Comparison of ENCODE assay signal across 11 mouse cellular contexts in the genomic region with DNA sequence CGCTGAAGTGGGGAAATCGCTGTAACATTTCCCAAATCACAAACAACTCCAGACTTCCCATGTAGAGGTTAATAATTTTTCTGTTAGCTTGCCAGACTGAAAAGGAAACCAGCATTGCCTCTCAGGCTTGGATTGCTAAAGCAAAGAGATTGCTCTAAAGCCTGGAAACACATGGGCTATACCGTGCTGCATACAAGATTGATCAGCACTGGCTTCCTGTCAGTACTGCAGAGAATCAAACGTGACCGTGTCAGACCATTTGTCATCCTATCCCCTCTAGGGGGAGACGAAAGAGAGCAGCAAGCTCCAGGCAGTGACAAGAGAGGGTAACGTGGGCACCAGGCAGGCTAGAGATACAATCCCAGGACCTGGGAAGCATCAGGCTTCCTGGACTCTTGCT. TPM values are rescaled to one million over a fixed set of nuclear protein-coding genes. Genes with fewer than 3 reads are reported as not detected.
DNase-seq lines count a peak whose midpoint lies in the region; ATAC-seq and TF ChIP-seq lines count a peak whose summit lies in the region.
"Had no signal": no experiment of that assay in that cellular context is flagged by ENCODE, and none has a peak within 500 bp of the region (broad histone marks: within the 10 kb centered on the region; RNA-seq: fewer than 3 reads in every experiment).

No protein-coding gene starts in this region.

- 0 out of 2 replicates have a peak overlapping the region, but pooled peaks have one; percentile 27 for H3K9ac ChIP-seq in limb, embryonic 11.5 days (ENCODE audit: low read length)
- H3K9ac ChIP-seq in MEL (ENCODE audit: control insufficient read depth, low read depth, low read length, poor library complexity, severe bottlenecking): no peak overlapping the region
- H3K9ac ChIP-seq in forebrain, embryonic 15.5 days (replicated peaks): no peak overlapping the region
- H3K9ac ChIP-seq: limb, embryonic 12.5 days had no signal

- no peaks in the 10 kb centered on the region for H3K27me3 ChIP-seq in limb, embryonic 11.5 days (ENCODE audit: control insufficient read depth, insufficient read depth, low read length)
- H3K27me3 ChIP-seq in limb, embryonic 10.5 days (ENCODE audit: low read depth, poor library complexity, severe bottlenecking): no peaks in the 10 kb centered on the region
- H3K27me3 ChIP-seq in MEL (ENCODE audit: control insufficient read depth in 1 of 2, insufficient read depth in 2 of 2, low read length in 2 of 2) (peaks cover 3% of the 10 kb centered on the region in 2 experiments; a peak in 3 of 4 replicates), myocyte (ENCODE audit: control insufficient read depth, insufficient read depth, insufficient read length) (no peaks in the 10 kb centered on the region)
- H3K27me3 ChIP-seq in heart, embryonic 10.5 days (ENCODE audit: insufficient read depth, poor library complexity, severe bottlenecking): no peaks in the 10 kb centered on the region
- H3K27me3 ChIP-seq in forebrain, embryonic 15.5 days: no peaks in the 10 kb centered on the region
- H3K27me3 ChIP-seq: limb, embryonic 12.5 days had no signal

- no peaks in the 10 kb centered on the region for H3K79me2 ChIP-seq in MEL (ENCODE audit: control insufficient read depth, insufficient read depth, low read length, poor library complexity)
- H3K79me2 ChIP-seq in myocyte (ENCODE audit: control insufficient read depth, insufficient read depth): no peaks in the 10 kb centered on the region

- no peak overlapping the region for H3ac ChIP-seq in myocyte (ENCODE audit: control insufficient read depth, insufficient read length)

- H3K4me1 ChIP-seq in limb, embryonic 11.5 days (ENCODE audit: control insufficient read depth, insufficient read depth, low read length): no peaks in the 10 kb centered on the region
- peaks cover 17% of the 10 kb centered on the region for H3K4me1 ChIP-seq in limb, embryonic 10.5 days
- H3K4me1 ChIP-seq in MEL (ENCODE audit: control insufficient read depth in 1 of 2, insufficient read depth in 2 of 2, low read length in 2 of 2): peaks cover 0 to 4% of the 10 kb centered on the region in 2 experiments; a peak in 1 of 4 replicates
- H3K4me1 ChIP-seq in heart, embryonic 10.5 days: peaks cover 12% of the 10 kb centered on the region; the same call in 1 of the 2 replicates
- no peaks in the 10 kb centered on the region for H3K4me1 ChIP-seq in forebrain, embryonic 15.5 days

- no peak for ATAC-seq in limb, embryonic 11.5 days (ENCODE audit: insufficient number of reproducible peaks, low FRiP score, low TSS enrichment, low read depth)
- ATAC-seq in forebrain, embryonic 15.5 days (replicated peaks): no peak

- no peak for TF ChIP-seq POLR2A in MEL (IDR thresholded peaks at IDR 0.05; ENCODE audit: control insufficient read depth in 1 of 2, insufficient read depth in 1 of 2, low read depth in 1 of 2, low read length in 2 of 2, poor library complexity in 1 of 2)
- TF ChIP-seq POLR2A in myocyte (IDR thresholded peaks at IDR 0.05; ENCODE audit: insufficient read length, low read depth): no peak

- no peak overlapping the region for H3K4me3 ChIP-seq in limb, embryonic 11.5 days (ENCODE audit: low read depth, low read length)
- no peak overlapping the region for H3K4me3 ChIP-seq in limb, embryonic 10.5 days
- H3K4me3 ChIP-seq in MEL (ENCODE audit: control insufficient read depth in 1 of 2, insufficient read depth in 1 of 2, low read depth in 2 of 2, low read length in 2 of 2) (no peak overlapping the region), myocyte (no peak overlapping the region)
- no peak overlapping the region for H3K4me3 ChIP-seq in heart, embryonic 10.5 days
- H3K4me3 ChIP-seq in forebrain, embryonic 15.5 days: no peak overlapping the region
- H3K4me3 ChIP-seq: limb, embryonic 12.5 days had no signal

- no peak overlapping the region for H3K27ac ChIP-seq in limb, embryonic 11.5 days (replicated peaks; ENCODE audit: low read depth, low read length)
- H3K27ac ChIP-seq in limb, embryonic 10.5 days: no peak overlapping the region
- no peak overlapping the region for H3K27ac ChIP-seq in MEL (ENCODE audit: control insufficient read depth, low read depth, low read length)
- no peak overlapping the region for H3K27ac ChIP-seq in heart, embryonic 10.5 days
- H3K27ac ChIP-seq in forebrain, embryonic 15.5 days (replicated peaks): no peak overlapping the region
- H3K27ac ChIP-seq: limb, embryonic 12.5 days had no signal

- peak in 1 of 3 experiments; percentile 17; a peak in 1 of 6 replicates for TF ChIP-seq CTCF in MEL (IDR thresholded peaks at IDR 0.05 in 2 of 3, conservative IDR thresholded peaks at IDR 0.05 in 1 of 3; ENCODE audit: control insufficient read depth in 1 of 3, insufficient read depth in 1 of 3, low read depth in 2 of 3, low read length in 3 of 3, poor library complexity in 1 of 3, severe bottlenecking in 1 of 3)

- TF ChIP-seq RAD21 in MEL (IDR thresholded peaks at IDR 0.05; ENCODE audit: low read depth, low read length): no peak; the same call in 1 of the 2 replicates

- peak; percentile 24 for DNase-seq in limb, embryonic 11.5 days (ENCODE audit: low spot score)
- no peak for DNase-seq in limb, embryonic 10.5 days (ENCODE audit: low spot score)
- peak; percentile 14 for DNase-seq in MEL (ENCODE audit: low read depth, low spot score)
- peak; percentile 46 for DNase-seq in embryo, embryonic 11 days
- DNase-seq in gastrocnemius, adult 8-10 months (ENCODE audit: low spot score in 2 of 2): no peak
- DNase-seq in heart, embryonic 10.5 days (ENCODE audit: low spot score): no peak
- DNase-seq: cerebellum, adult 2 months; kidney, adult 11 months had no signal

- H3K4me2 ChIP-seq in limb, embryonic 11.5 days (ENCODE audit: low read depth, severe bottlenecking): no peak overlapping the region
- H3K4me2 ChIP-seq in myocyte (ENCODE audit: low read depth): peak overlapping the region; percentile 2
- no peak overlapping the region for H3K4me2 ChIP-seq in forebrain, embryonic 15.5 days (replicated peaks)
- H3K4me2 ChIP-seq: limb, embryonic 12.5 days had no signal

- no peaks in the 10 kb centered on the region for H3K9me3 ChIP-seq in limb, embryonic 11.5 days (ENCODE audit: control insufficient read depth, low read length)
- no peaks in the 10 kb centered on the region for H3K9me3 ChIP-seq in limb, embryonic 10.5 days (replicated peaks)
- H3K9me3 ChIP-seq in MEL (replicated peaks; ENCODE audit: insufficient read depth, low read length): no peaks in the 10 kb centered on the region
- no peaks in the 10 kb centered on the region for H3K9me3 ChIP-seq in heart, embryonic 10.5 days
- no peaks in the 10 kb centered on the region for H3K9me3 ChIP-seq in forebrain, embryonic 15.5 days
- H3K9me3 ChIP-seq: limb, embryonic 12.5 days had no signal

- 22% methylated on average over 7 of the region's 7 CpGs for WGBS in limb, embryonic 11.5 days
- WGBS in limb, embryonic 10.5 days: 20% methylated on average over 7 of the region's 7 CpGs
- WGBS in heart, embryonic 10.5 days: 17% methylated on average over 7 of the region's 7 CpGs
- WGBS in forebrain, embryonic 15.5 days: 24% methylated on average over 7 of the region's 7 CpGs

- TF ChIP-seq EP300 in MEL (IDR thresholded peaks at IDR 0.05; ENCODE audit: low read depth in 1 of 2, low read length in 2 of 2): no peak

- no peaks in the 10 kb centered on the region for H3K36me3 ChIP-seq in limb, embryonic 11.5 days (ENCODE audit: control insufficient read depth, insufficient read depth, low read length)
- H3K36me3 ChIP-seq in limb, embryonic 10.5 days: no peaks in the 10 kb centered on the region
- H3K36me3 ChIP-seq in MEL (ENCODE audit: control insufficient read depth in 1 of 2, insufficient read depth in 2 of 2, low read length in 2 of 2): no peaks in the 10 kb centered on the region
- H3K36me3 ChIP-seq in myocyte (ENCODE audit: control insufficient read depth, insufficient read depth): no peaks in the 10 kb centered on the region
- no peaks in the 10 kb centered on the region for H3K36me3 ChIP-seq in heart, embryonic 10.5 days
- H3K36me3 ChIP-seq in forebrain, embryonic 15.5 days: no peaks in the 10 kb centered on the region
- H3K36me3 ChIP-seq: limb, embryonic 12.5 days had no signal

RNA-seq across cellular contexts. Expression of a gene that starts 7.6 kb away (rescaled TPM):
- polyA plus RNA-seq in limb, embryonic 11.5 days (2014; fragmentation: Nextera tagmentation; extraction: Ambion mirVana): 4.4 and 5.5 TPM in 2 replicates
- polyA plus RNA-seq in limb, embryonic 10.5 days (2016; fragmentation: Nextera tagmentation; extraction: Ambion mirVana): 1.7 and 3.8 TPM in 2 replicates
- total RNA-seq in MEL (2012; rRNA removed): 1.3 and 2.0 TPM in 2 replicates
- polyA plus RNA-seq in MEL (2012; ENCODE audit: insufficient read depth in 1 of 2, insufficient read length in 2 of 2, low read depth in 1 of 2, low replicate concordance in 2 of 2, missing spikeins in 1 of 2): 1 to 10 TPM in 1 of 2 experiments, not detected in 1; 3.8 TPM
- polyA plus RNA-seq in myocyte (2012; fragmentation: generic; extraction: Trizol): 1.3 TPM
- total RNA-seq in gastrocnemius, adult 8-10 months (2022): 1 to 10 TPM; 4.6 to 8.3 (median 4.8) TPM
- polyA plus RNA-seq in heart, embryonic 10.5 days (2016; fragmentation: Nextera tagmentation; extraction: Ambion mirVana): 5.1 and 17.3 TPM in 2 replicates
- polyA plus RNA-seq in forebrain, embryonic 15.5 days (2015; fragmentation: Nextera tagmentation; extraction: Ambion mirVana): 10.7 and 11.5 TPM in 2 replicates

RNA-seq across cellular contexts. Expression of a gene that starts 9.6 kb away (rescaled TPM):
- polyA plus RNA-seq in limb, embryonic 11.5 days (2014; fragmentation: Nextera tagmentation; extraction: Ambion mirVana): 6.4 and 7.9 TPM in 2 replicates
- 2.7 and 4.2 TPM in 2 replicates for polyA plus RNA-seq in limb, embryonic 10.5 days (2016; fragmentation: Nextera tagmentation; extraction: Ambion mirVana)
- total RNA-seq in MEL (2012; rRNA removed): 4.0 TPM in 2 replicates
- polyA plus RNA-seq in MEL (2012; ENCODE audit: insufficient read depth in 1 of 2, insufficient read length in 2 of 2, low read depth in 1 of 2, low replicate concordance in 2 of 2, missing spikeins in 1 of 2): 10 to 100 TPM in 1 of 2 experiments, not detected in 1; 10.2 TPM
- 0.13 TPM for polyA plus RNA-seq in myocyte (2012; fragmentation: generic; extraction: Trizol)
- total RNA-seq in gastrocnemius, adult 8-10 months (2022): 1 to 10 TPM; 2.6 to 4.8 (median 3.1) TPM
- polyA plus RNA-seq in heart, embryonic 10.5 days (2016; fragmentation: Nextera tagmentation; extraction: Ambion mirVana): 2.6 and 4.2 TPM in 2 replicates
- polyA plus RNA-seq in forebrain, embryonic 15.5 days (2015; fragmentation: Nextera tagmentation; extraction: Ambion mirVana): 0.42 and 0.51 TPM in 2 replicates

RNA-seq across cellular contexts. Expression of a gene that starts 10.0 kb away (rescaled TPM):
- polyA plus RNA-seq in limb, embryonic 11.5 days (2014; fragmentation: Nextera tagmentation; extraction: Ambion mirVana): 0.41 TPM in 1 of 2 replicates, not detected in the other
- not detected in 2 replicates for polyA plus RNA-seq in limb, embryonic 10.5 days (2016; fragmentation: Nextera tagmentation; extraction: Ambion mirVana)
- not detected in 2 replicates for total RNA-seq in MEL (2012; rRNA removed)
- polyA plus RNA-seq in MEL (2012; ENCODE audit: insufficient read depth in 1 of 2, insufficient read length in 2 of 2, low read depth in 1 of 2, low replicate concordance in 2 of 2, missing spikeins in 1 of 2) (not detected), myocyte (2012; fragmentation: generic; extraction: Trizol) (not detected)
- not detected for total RNA-seq in gastrocnemius, adult 8-10 months (2022)
- polyA plus RNA-seq in heart, embryonic 10.5 days (2016; fragmentation: Nextera tagmentation; extraction: Ambion mirVana): not detected in 2 replicates
- not detected in 2 replicates for polyA plus RNA-seq in forebrain, embryonic 15.5 days (2015; fragmentation: Nextera tagmentation; extraction: Ambion mirVana)
- polyA plus RNA-seq: cerebellum, adult 2 months had no signal

RNA-seq across cellular contexts. Expression of a gene that starts 17.6 kb away (rescaled TPM):
- 100.0 and 107 TPM in 2 replicates for polyA plus RNA-seq in limb, embryonic 11.5 days (2014; fragmentation: Nextera tagmentation; extraction: Ambion mirVana)
- 91.4 and 92.5 TPM in 2 replicates for polyA plus RNA-seq in limb, embryonic 10.5 days (2016; fragmentation: Nextera tagmentation; extraction: Ambion mirVana)
- total RNA-seq in MEL (2012; rRNA removed): 45.1 and 48.8 TPM in 2 replicates
- 10 to 100 TPM in 1 of 2 experiments, not detected in 1; 63.4 TPM for polyA plus RNA-seq in MEL (2012; ENCODE audit: insufficient read depth in 1 of 2, insufficient read length in 2 of 2, low read depth in 1 of 2, low replicate concordance in 2 of 2, missing spikeins in 1 of 2)
- 64.2 TPM for polyA plus RNA-seq in myocyte (2012; fragmentation: generic; extraction: Trizol)
- 10 to 100 TPM; 23.6 to 32.6 (median 29.5) TPM for total RNA-seq in gastrocnemius, adult 8-10 months (2022)
- 51.9 and 108 TPM in 2 replicates for polyA plus RNA-seq in heart, embryonic 10.5 days (2016; fragmentation: Nextera tagmentation; extraction: Ambion mirVana)
- 61.1 and 62.2 TPM in 2 replicates for polyA plus RNA-seq in forebrain, embryonic 15.5 days (2015; fragmentation: Nextera tagmentation; extraction: Ambion mirVana)

RNA-seq across cellular contexts. Expression of a gene that starts 26.6 kb away (rescaled TPM):
- polyA plus RNA-seq in limb, embryonic 11.5 days (2014; fragmentation: Nextera tagmentation; extraction: Ambion mirVana): 28.5 and 30.7 TPM in 2 replicates
- polyA plus RNA-seq in limb, embryonic 10.5 days (2016; fragmentation: Nextera tagmentation; extraction: Ambion mirVana): 31.2 and 31.9 TPM in 2 replicates
- 27.2 and 28.2 TPM in 2 replicates for total RNA-seq in MEL (2012; rRNA removed)
- polyA plus RNA-seq in MEL (2012; ENCODE audit: insufficient read depth in 1 of 2, insufficient read length in 2 of 2, low read depth in 1 of 2, low replicate concordance in 2 of 2, missing spikeins in 1 of 2) (100 to 1,000 TPM in 1 of 2 experiments, 10 to 100 TPM in 1; 54.9 to 115 TPM), myocyte (2012; fragmentation: generic; extraction: Trizol) (24.0 TPM)
- 1 to 10 TPM; 6.6 to 9.3 (median 7.4) TPM for total RNA-seq in gastrocnemius, adult 8-10 months (2022)
- polyA plus RNA-seq in heart, embryonic 10.5 days (2016; fragmentation: Nextera tagmentation; extraction: Ambion mirVana): 20.0 and 24.0 TPM in 2 replicates
- 36.8 and 38.8 TPM in 2 replicates for polyA plus RNA-seq in forebrain, embryonic 15.5 days (2015; fragmentation: Nextera tagmentation; extraction: Ambion mirVana)

Comparison
In these comparisons a context has a peak if more than half of its experiments do, and no peak if none do; other contexts are left out.
1. DNase-seq: peak in limb, embryonic 11.5 days (single experiment), MEL (single experiment) and embryo, embryonic 11 days (single experiment); none in limb, embryonic 10.5 days (single experiment), gastrocnemius, adult 8-10 months (0 of 2) and heart, embryonic 10.5 days (single experiment).